8 mouse cellular contexts compared by ENCODE assay signal in genomic region chr2:3332484-3333242, GRCm38 (mm10). TPM values are rescaled to one million over a fixed set of nuclear protein-coding genes. Genes with fewer than 3 reads are reported as not detected.
DNase-seq lines count a peak whose midpoint lies in the region; ATAC-seq and TF ChIP-seq lines count a peak whose summit lies in the region.

TSS of gene Rpp38 (minus strand) at chr2:3332643.

- peak; percentile 99 for ATAC-seq in heart, embryonic 15.5 days (replicated peaks; ENCODE audit: insufficient number of reproducible peaks, insufficient read depth, low FRiP score, low read depth)
- peak; percentile 92 for ATAC-seq in liver, embryonic 14.5 days (ENCODE audit: insufficient read depth)
- peak; percentile 98 for ATAC-seq in neural tube, embryonic 11.5 days (ENCODE audit: insufficient read depth, low FRiP score, low TSS enrichment)
- ATAC-seq in stomach, postnatal 0 days (ENCODE audit: low FRiP score, low TSS enrichment) = peak; percentile 97

- peak within 1 kb of the TSS; percentile 85 for H3K4me3 ChIP-seq in brown adipose tissue, adult 24 weeks (ENCODE audit: insufficient read depth, low read depth, low read length)
- H3K4me3 ChIP-seq in heart, embryonic 15.5 days = peak within 1 kb of the TSS; percentile 83
- H3K4me3 ChIP-seq in liver, embryonic 14.5 days (ENCODE audit: insufficient read depth in 1 of 2, low read depth in 2 of 2, low read length in 2 of 2) = peak within 1 kb of the TSS; percentile 64 to 94
- peak within 1 kb of the TSS; percentile 46 for H3K4me3 ChIP-seq in neural tube, embryonic 11.5 days (ENCODE audit: low read depth, low read length)
- peak within 1 kb of the TSS; percentile 68 for H3K4me3 ChIP-seq in stomach, postnatal 0 days (ENCODE audit: low read depth, low read length)

- H3K9me3 ChIP-seq in heart, embryonic 15.5 days (replicated peaks) = no peaks in the 10 kb centered on the region
- H3K9me3 ChIP-seq in liver, embryonic 14.5 days (ENCODE audit: control insufficient read depth, low read length) = no peaks in the 10 kb centered on the region
- H3K9me3 ChIP-seq in neural tube, embryonic 11.5 days (ENCODE audit: control insufficient read depth, low read length) = no peaks in the 10 kb centered on the region
- no peaks in the 10 kb centered on the region for H3K9me3 ChIP-seq in stomach, postnatal 0 days (ENCODE audit: control insufficient read depth, low read length)

- H3K4me1 ChIP-seq in brown adipose tissue, adult 24 weeks (ENCODE audit: control insufficient read depth, insufficient read depth, insufficient read length, low read length) = peaks cover 3% of the 10 kb centered on the region; the same call in 1 of the 2 replicates
- H3K4me1 ChIP-seq in heart, embryonic 15.5 days (replicated peaks) = peaks cover 17% of the 10 kb centered on the region
- H3K4me1 ChIP-seq in liver, embryonic 14.5 days (replicated peaks; ENCODE audit: control insufficient read depth in 2 of 2, insufficient read depth in 2 of 2, low read length in 1 of 2) = peaks cover 0 to 18% of the 10 kb centered on the region in 2 experiments; a peak in 3 of 4 replicates
- peaks cover 5% of the 10 kb centered on the region; the same call in 1 of the 2 replicates for H3K4me1 ChIP-seq in neural tube, embryonic 11.5 days (ENCODE audit: control insufficient read depth, insufficient read depth, low read length)
- peaks cover 4% of the 10 kb centered on the region for H3K4me1 ChIP-seq in stomach, postnatal 0 days (replicated peaks; ENCODE audit: control insufficient read depth, insufficient read depth)

- H3K9ac ChIP-seq in heart, embryonic 15.5 days = peak within 1 kb of the TSS; percentile 83
- peak within 1 kb of the TSS; percentile 71 for H3K9ac ChIP-seq in liver, embryonic 14.5 days (replicated peaks)
- H3K9ac ChIP-seq in neural tube, embryonic 11.5 days (ENCODE audit: low read length) = peak within 1 kb of the TSS; percentile 56
- H3K9ac ChIP-seq in stomach, postnatal 0 days (ENCODE audit: low read length) = peak within 1 kb of the TSS; percentile 77

- DNase-seq in CD4-positive, CD25-positive, alpha-beta regulatory T cell, adult 2 months (ENCODE audit: low read depth, low spot score) = peak; percentile 98
- DNase-seq in fibroblast of lung, adult 2 months (ENCODE audit: low read depth) = peak; percentile 95
- DNase-seq in kidney, postnatal 25 days = peak; percentile 97 to 98
- DNase-seq in liver, embryonic 14.5 days (ENCODE audit: low read depth in 3 of 3, low spot score in 3 of 3) = peak; percentile 90 to 94 (median 92)
- DNase-seq in neural tube, embryonic 11.5 days (ENCODE audit: low spot score) = peak; percentile 97
- peak; percentile 97 for DNase-seq in stomach, postnatal 0 days (ENCODE audit: low spot score)

- peaks cover 4% of the 10 kb centered on the region; the same call in 1 of the 2 replicates for H3K27me3 ChIP-seq in heart, embryonic 15.5 days
- H3K27me3 ChIP-seq in liver, embryonic 14.5 days (ENCODE audit: control insufficient read depth, insufficient read depth, low read length) = no peaks in the 10 kb centered on the region
- no peaks in the 10 kb centered on the region for H3K27me3 ChIP-seq in neural tube, embryonic 11.5 days (ENCODE audit: control insufficient read depth, insufficient read depth, low read length)
- H3K27me3 ChIP-seq in stomach, postnatal 0 days (ENCODE audit: control insufficient read depth, insufficient read depth, low read length) = no peaks in the 10 kb centered on the region

- under 1% methylated on average over 45 of the region's 45 CpGs for WGBS in heart, embryonic 15.5 days
- under 1% methylated on average over 45 of the region's 45 CpGs for WGBS in liver, embryonic 14.5 days (ENCODE audit: insufficient replicate concordance)
- WGBS in neural tube, embryonic 11.5 days = under 1% methylated on average over 45 of the region's 45 CpGs
- WGBS in stomach, postnatal 0 days = under 1% methylated on average over 42 of the region's 45 CpGs

- no peak for TF ChIP-seq CTCF in liver, embryonic 14.5 days (IDR thresholded peaks at IDR 0.05; ENCODE audit: low read depth)
- TF ChIP-seq CTCF in stomach, postnatal 0 days (IDR thresholded peaks at IDR 0.05; ENCODE audit: low read depth) = no peak; the same call in 1 of the 2 replicates

- peak within 1 kb of the TSS; percentile 82 for H3K4me2 ChIP-seq in heart, embryonic 15.5 days
- H3K4me2 ChIP-seq in liver, embryonic 14.5 days (ENCODE audit: low read depth) = peak within 1 kb of the TSS; percentile 96
- H3K4me2 ChIP-seq in neural tube, embryonic 11.5 days (ENCODE audit: low read depth) = peak within 1 kb of the TSS; percentile 45
- H3K4me2 ChIP-seq in stomach, postnatal 0 days (replicated peaks; ENCODE audit: low read depth) = peak within 1 kb of the TSS; percentile 91

- H3K27ac ChIP-seq in brown adipose tissue, adult 24 weeks (replicated peaks; ENCODE audit: low read depth, low read length) = peak within 1 kb of the TSS; percentile 77
- H3K27ac ChIP-seq in heart, embryonic 15.5 days = peak within 1 kb of the TSS; percentile 77
- H3K27ac ChIP-seq in liver, embryonic 14.5 days = peak within 1 kb of the TSS; percentile 51
- H3K27ac ChIP-seq in neural tube, embryonic 11.5 days (ENCODE audit: low read depth, low read length) = no peak within 1 kb of the TSS
- peak within 1 kb of the TSS; percentile 89 for H3K27ac ChIP-seq in stomach, postnatal 0 days (replicated peaks)

- TF ChIP-seq EP300 in liver, embryonic 14.5 days (IDR thresholded peaks at IDR 0.05; ENCODE audit: low read depth) = peak; percentile 27; the same call in 1 of the 2 replicates
- TF ChIP-seq EP300 in stomach, postnatal 0 days (optimal IDR thresholded peaks at IDR 0.05) = peak; percentile 97

- H3K36me3 ChIP-seq in heart, embryonic 15.5 days = peaks cover 17% of the 10 kb centered on the region
- H3K36me3 ChIP-seq in liver, embryonic 14.5 days (replicated peaks; ENCODE audit: control insufficient read depth, insufficient read depth, low read depth) = peaks cover 14% of the 10 kb centered on the region
- H3K36me3 ChIP-seq in neural tube, embryonic 11.5 days (ENCODE audit: control insufficient read depth, insufficient read depth, low read length) = 0 out of 2 replicates have a peak, but pooled peaks cover 3% of the 10 kb centered on the region
- H3K36me3 ChIP-seq in stomach, postnatal 0 days (ENCODE audit: control insufficient read depth, insufficient read depth, low read length) = 0 out of 2 replicates have a peak, but pooled peaks cover 3% of the 10 kb centered on the region

RNA-seq across cellular contexts. Expression of gene Rpp38, which starts in this region (rescaled TPM):
- polyA plus RNA-seq in brown adipose tissue, adult 24 weeks (2012; ENCODE audit: insufficient read depth, insufficient read length, missing spikeins) = 6.7 and 13.6 TPM in 2 replicates
- polyA plus RNA-seq in heart, embryonic 15.5 days (2015; fragmentation: Nextera tagmentation; extraction: Ambion mirVana) = 10.6 and 11.5 TPM in 2 replicates
- 6.2 and 9.9 TPM in 2 replicates for polyA plus RNA-seq in liver, embryonic 14.5 days (2012; rRNA removed)
- polyA plus RNA-seq in liver, embryonic 14.5 days (2014; fragmentation: Nextera tagmentation; extraction: Ambion mirVana) = 13.2 and 14.4 TPM in 2 replicates
- polyA plus RNA-seq in neural tube, embryonic 11.5 days (2014; fragmentation: Nextera tagmentation; extraction: Ambion mirVana) = 16.8 and 20.3 TPM in 2 replicates
- 17.2 and 20.3 TPM in 2 replicates for polyA plus RNA-seq in stomach, postnatal 0 days (2015; fragmentation: Nextera tagmentation; extraction: Ambion mirVana)

Comparison
In these comparisons a context has a peak if more than half of its experiments do, and no peak if none do; other contexts are left out.
1. H3K4me2 ChIP-seq: peak in every context shown above with its lines; median percentile 96 in liver, embryonic 14.5 days; 91 in stomach, postnatal 0 days; 82 in heart, embryonic 15.5 days; 45 in neural tube, embryonic 11.5 days.